Mouse (Mus musculus) liver, embryonic 13.5 days (tissue): ENCODE results near the gene Atpaf1. TPM values are rescaled to one million over a fixed set of nuclear protein-coding genes. Genes with fewer than 3 reads are reported as not detected.

Experiments
- ATAC-seq: fragments of 200-750 bp; cut with Nextera tagmentation; 2 replicates; pipeline ENCODE4 v1.8.0; 2017; ENCODE audit warnings: low read depth, mild to moderate bottlenecking, moderate number of reproducible peaks, moderate library complexity
- DNase-seq: peaks from one replicate; pipeline ENCODE4 v3.0.0; 2022
- H3K27ac ChIP-seq: fragments of 300-500 bp; sonication (generic); 2 replicates; pipeline ENCODE4 v1.5.1; 2015; ENCODE audit warnings: moderate library complexity, mild to moderate bottlenecking, inconsistent platforms
- H3K27me3 ChIP-seq: fragments of 300-500 bp; sonication (generic); 2 replicates; pipeline ENCODE4 v1.6.1; 2015; ENCODE audit warnings: mild to moderate bottlenecking, inconsistent platforms
- H3K36me3 ChIP-seq: fragments of 300-500 bp; sonication (generic); 2 replicates; pipeline ENCODE4 v1.6.1; 2015; ENCODE audit warnings: mild to moderate bottlenecking, inconsistent platforms
- H3K4me1 ChIP-seq: fragments of 300-500 bp; sonication (generic); replicated peaks from 2 replicates; pipeline ENCODE4 v1.6.1; 2015; ENCODE audit warnings: inconsistent platforms
- H3K4me2 ChIP-seq: fragments of 300-500 bp; sonication (generic); 2 replicates; pipeline ENCODE4 v1.6.1; 2015; ENCODE audit warnings: inconsistent platforms, mild to moderate bottlenecking, moderate library complexity
- H3K4me3 ChIP-seq: fragments of 300-500 bp; sonication (generic); replicated peaks from 2 replicates; pipeline ENCODE4 v1.5.1; 2015; ENCODE audit warnings: mild to moderate bottlenecking, inconsistent platforms
- H3K9ac ChIP-seq: fragments of 300-500 bp; sonication (generic); 2 replicates; pipeline ENCODE4 v1.6.1; 2015; ENCODE audit warnings: mild to moderate bottlenecking, inconsistent platforms
- H3K9me3 ChIP-seq: fragments of 300-500 bp; sonication (generic); replicated peaks from 2 replicates; pipeline ENCODE4 v1.6.1; 2016; ENCODE audit warnings: inconsistent platforms
- WGBS: fragments of 180-500 bp; shearing (Covaris S2); methylation state at CpG from one replicate; pipeline ENCODE4 v1.1.7; 2015; ENCODE audit not compliant: insufficient replicate concordance; 5-methylcytosine and 5-hydroxymethylcytosine counted together
- polyA plus RNA-seq: library from polyadenylated mRNA; unstranded; fragments of >200 nt; fragmentation: Nextera tagmentation; extraction: Ambion mirVana; gene quantifications from 2 replicates; pipeline ENCODE4 v1.2.1, GENCODE M21; 2015

Gene Atpaf1
- polyA plus RNA-seq, 1 experiment from 2014 or later: 19.5 TPM

DNA sequence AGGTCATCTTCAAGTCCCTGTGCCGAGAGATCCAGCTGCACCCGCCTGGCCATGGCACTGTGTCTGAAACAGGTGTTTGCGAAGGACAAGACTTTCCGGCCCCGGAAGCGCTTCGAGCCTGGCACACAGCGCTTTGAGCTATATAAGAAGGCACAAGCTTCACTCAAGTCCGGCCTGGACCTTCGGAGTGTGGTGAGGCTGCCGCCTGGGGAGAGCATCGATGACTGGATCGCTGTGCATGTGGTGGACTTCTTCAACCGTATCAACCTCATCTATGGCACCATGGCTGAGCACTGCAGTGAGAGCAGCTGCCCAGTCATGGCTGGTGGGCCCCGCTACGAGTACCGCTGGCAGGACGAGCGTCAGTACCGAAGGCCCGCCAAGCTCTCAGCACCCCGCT is 46.6 kb downstream of the Atpaf1 start:
- 91% methylated on average over 22 of the region's 22 CpGs for WGBS

DNA sequence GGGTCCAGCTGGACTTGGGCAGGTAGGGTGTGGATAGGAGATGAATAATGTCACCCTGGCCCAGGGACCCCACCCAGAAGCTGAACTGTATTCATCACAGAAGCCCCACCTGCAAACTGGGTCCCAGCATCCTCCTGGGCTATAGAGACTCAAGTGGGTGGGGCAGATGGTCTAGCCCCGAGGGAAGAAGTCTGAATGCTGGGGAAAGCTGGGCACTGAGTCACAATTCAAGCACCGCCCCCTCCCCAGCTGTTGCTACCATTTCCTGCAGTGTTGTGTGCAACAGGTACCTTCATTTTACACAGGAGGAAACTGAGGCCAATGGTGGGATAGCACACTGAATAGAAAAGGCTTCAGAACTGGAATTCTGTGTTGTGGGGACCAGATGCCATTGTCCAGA is 47.4 kb downstream of the Atpaf1 start:
- ATAC-seq (no peak), DNase-seq (no peak)
- H3K9me3 ChIP-seq: no peaks in the 10 kb centered on the region
- no peak overlapping the region for H3K4me2 ChIP-seq
- H3K36me3 ChIP-seq: peaks cover 47% of the 10 kb centered on the region
- no peak overlapping the region for H3K27ac ChIP-seq
- H3K27me3 ChIP-seq: no peaks in the 10 kb centered on the region
- no peak overlapping the region for H3K9ac ChIP-seq
- no peak overlapping the region for H3K4me3 ChIP-seq
- 42% methylated on average over 2 of the region's 2 CpGs for WGBS
- H3K4me1 ChIP-seq: peaks cover 57% of the 10 kb centered on the region

More for the DNA sequence above, 46.6 kb downstream of the Atpaf1 start:
- H3K4me2 ChIP-seq: no peak overlapping the region
- no peak overlapping the region for H3K9ac ChIP-seq
- H3K27ac ChIP-seq: 0 out of 2 replicates have a peak overlapping the region, but pooled peaks have one; percentile 15
- no peaks in the 10 kb centered on the region for H3K9me3 ChIP-seq
- DNase-seq (no peak), ATAC-seq (no peak)
- peaks cover 54% of the 10 kb centered on the region for H3K4me1 ChIP-seq
- no peak overlapping the region for H3K4me3 ChIP-seq
- peaks cover 47% of the 10 kb centered on the region for H3K36me3 ChIP-seq
- H3K27me3 ChIP-seq: no peaks in the 10 kb centered on the region

DNA sequence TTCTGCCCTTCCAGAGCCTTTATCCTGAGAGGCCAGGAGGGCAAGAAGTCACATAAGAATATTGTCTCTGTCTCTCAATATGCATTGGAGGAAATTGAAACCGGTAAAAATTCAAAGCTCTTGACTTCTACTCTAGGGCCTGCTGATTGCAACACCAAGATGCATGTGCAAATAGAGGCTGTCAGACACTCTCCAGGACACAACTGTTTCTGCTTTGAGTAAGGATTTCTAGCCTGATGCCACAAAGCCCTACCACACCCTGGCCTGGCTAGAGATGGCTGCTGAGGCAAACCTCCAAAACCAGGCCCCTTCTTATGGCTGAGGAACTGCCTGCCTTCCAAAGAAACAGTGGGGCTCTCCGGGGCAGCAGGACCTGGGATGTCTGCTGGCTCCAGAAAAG is 51.0 kb downstream of the Atpaf1 start:
- Histone ChIP-seq H3K4me3 (no peak overlapping the region), H3K4me1 (peaks cover 57% of the 10 kb centered on the region)
- DNase-seq: no peak

DNA sequence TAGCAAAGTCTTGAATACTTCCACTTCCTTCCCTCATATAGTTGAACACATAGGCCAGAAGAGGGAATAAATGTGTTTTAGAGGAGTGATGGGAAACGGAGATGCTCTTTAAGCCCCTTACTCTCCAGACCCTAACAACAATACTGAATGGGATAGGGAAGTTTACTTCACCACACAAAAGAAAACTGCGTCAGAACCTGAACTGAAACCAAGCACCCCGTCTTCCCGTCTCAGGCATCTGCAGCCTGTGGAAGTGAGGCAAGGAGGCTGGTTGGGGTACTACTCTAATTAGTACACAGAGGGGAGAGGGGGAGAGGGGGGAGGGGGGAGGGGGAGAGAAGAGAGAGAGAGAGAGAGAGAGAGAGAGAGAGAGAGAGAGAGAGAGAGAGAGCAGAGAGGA is 53.6 kb downstream of the Atpaf1 start:
- Histone ChIP-seq H3K27ac (peak overlapping the region; percentile 36), H3K9ac (peak overlapping the region; percentile 57), H3K9me3 (no peaks in the 10 kb centered on the region), H3K4me2 (peak overlapping the region; percentile 74), H3K36me3 (peaks cover 47% of the 10 kb centered on the region), H3K4me1 (peaks cover 67% of the 10 kb centered on the region), H3K27me3 (no peaks in the 10 kb centered on the region), H3K4me3 (peak overlapping the region; percentile 80)
- DNase-seq (no peak), ATAC-seq (no peak)
- WGBS: 33% methylated on average over 4 of the region's 4 CpGs

More for the DNA sequence above, 51.0 kb downstream of the Atpaf1 start:
- H3K4me2 ChIP-seq: no peak overlapping the region
- H3K27ac ChIP-seq: 0 out of 2 replicates have a peak overlapping the region, but pooled peaks have one; percentile 21
- H3K9me3 ChIP-seq: no peaks in the 10 kb centered on the region
- H3K27me3 ChIP-seq: no peaks in the 10 kb centered on the region
- H3K36me3 ChIP-seq: peaks cover 47% of the 10 kb centered on the region
- no peak for ATAC-seq
- WGBS: 75% methylated on average over 2 of the region's 2 CpGs
- H3K9ac ChIP-seq: no peak overlapping the region

DNA sequence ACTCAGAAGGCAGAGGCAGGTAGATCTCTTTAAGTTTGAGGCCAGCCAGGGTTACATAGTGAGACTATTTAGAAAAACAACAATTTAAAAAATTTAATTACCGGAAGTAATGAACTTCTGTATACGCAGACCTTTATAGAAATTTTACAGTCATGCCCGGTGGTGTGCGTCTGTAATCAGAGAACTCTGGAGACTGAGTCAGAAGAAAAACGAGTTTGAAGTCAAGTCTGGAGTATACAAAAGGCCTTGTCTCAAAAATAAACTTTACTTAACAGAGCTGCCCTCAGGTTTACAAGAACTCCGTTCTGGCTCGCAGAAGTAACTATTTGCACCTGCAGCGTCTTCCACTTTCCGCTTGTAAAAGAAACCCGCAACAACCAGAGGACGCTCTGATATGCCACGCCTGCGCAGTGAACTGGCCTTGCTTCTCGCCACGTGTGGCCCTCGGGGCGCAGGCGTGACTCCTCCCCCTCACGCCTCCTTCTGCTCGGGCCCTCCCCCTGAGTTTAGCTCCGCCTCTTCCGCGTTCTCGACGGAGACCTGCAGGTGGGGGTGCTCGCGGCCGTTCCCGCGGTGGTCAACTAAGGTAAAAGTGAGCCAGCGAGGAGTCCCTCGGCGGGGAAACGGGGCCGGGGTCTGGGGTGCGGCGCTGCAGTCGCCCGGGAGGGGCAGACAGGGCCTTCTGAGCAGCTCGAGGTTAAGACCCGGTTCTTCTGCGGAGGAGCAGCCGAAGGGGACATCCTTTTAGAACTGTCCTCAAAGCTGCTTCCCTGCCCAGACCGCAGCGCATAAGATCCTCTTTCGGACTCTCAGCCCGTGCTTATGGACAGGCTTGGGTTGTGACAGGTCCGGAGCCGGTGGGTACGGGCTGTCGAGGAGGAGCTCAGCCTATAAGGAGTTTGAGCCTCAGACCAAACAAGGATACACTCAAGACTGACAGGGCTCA is 54.4 kb downstream of the Atpaf1 start, which contains the start of gene Mknk1:
TSS of gene Mknk1 (plus strand) at position 503 of the 946 bp plus-strand sequence.
- no peaks in the 10 kb centered on the region for H3K27me3 ChIP-seq
- ATAC-seq (peak; percentile 94), DNase-seq (peak; percentile 94)
- H3K4me1 ChIP-seq: peaks cover 75% of the 10 kb centered on the region
- peak within 1 kb of the TSS; percentile 82 for H3K27ac ChIP-seq
- peak within 1 kb of the TSS; percentile 89 for H3K9ac ChIP-seq
- H3K4me3 ChIP-seq: peak within 1 kb of the TSS; percentile 80
- H3K36me3 ChIP-seq: peaks cover 47% of the 10 kb centered on the region
- H3K9me3 ChIP-seq: no peaks in the 10 kb centered on the region
- WGBS: 1% methylated on average over 51 of the region's 51 CpGs
- peak within 1 kb of the TSS; percentile 74 for H3K4me2 ChIP-seq

DNA sequence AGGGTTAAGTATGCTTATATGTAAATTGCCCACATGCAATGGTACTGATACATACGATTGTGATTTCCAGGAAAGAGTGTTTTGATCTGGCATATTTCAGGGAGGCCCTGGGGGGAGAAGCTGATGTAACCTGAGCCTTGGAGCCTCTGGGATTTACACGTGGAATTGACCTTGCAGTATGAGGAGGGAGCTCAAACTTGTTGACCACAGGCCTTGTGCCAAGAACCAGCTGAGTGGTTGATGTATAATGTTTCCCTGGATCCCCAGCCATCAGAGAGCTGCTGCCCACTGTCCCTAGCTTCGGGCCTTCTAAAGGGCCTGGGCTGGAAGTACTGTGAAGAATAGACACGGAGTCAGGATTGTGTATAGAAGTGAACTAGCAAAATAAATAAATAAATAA is 55.3 kb downstream of the Atpaf1 start:
- no peak for DNase-seq
- WGBS: 51% methylated on average over 4 of the region's 4 CpGs

DNA sequence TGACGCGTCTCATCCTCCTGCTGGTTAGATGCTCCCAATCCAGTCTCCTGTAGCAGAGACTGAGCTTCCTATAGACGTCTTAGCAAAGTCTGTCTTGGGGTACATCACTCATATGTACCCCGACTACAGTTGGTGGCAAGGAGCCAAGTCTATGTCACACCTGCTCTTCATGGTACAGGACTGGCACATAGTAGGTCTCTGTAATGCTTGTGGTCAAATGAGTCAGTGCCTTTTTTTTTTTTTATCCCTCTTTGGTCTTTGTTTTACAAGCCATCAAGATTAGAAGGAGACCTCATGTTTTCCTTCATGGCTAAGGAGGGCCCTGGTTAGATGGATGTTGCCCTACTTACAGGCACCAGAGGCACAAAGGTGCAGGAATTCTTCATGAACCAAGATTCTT is 56.2 kb downstream of the Atpaf1 start:
- DNase-seq: no peak
- WGBS: 85% methylated on average over 4 of the region's 4 CpGs
- H3K9me3 ChIP-seq: no peaks in the 10 kb centered on the region
- ATAC-seq: no peak
- H3K4me1 ChIP-seq: peaks cover 92% of the 10 kb centered on the region
- H3K27ac ChIP-seq: no peak overlapping the region; the same call in 1 of the 2 replicates
- no peaks in the 10 kb centered on the region for H3K27me3 ChIP-seq
- 0 out of 2 replicates have a peak overlapping the region, but pooled peaks have one; percentile 2 for H3K9ac ChIP-seq
- peak overlapping the region; percentile 74 for H3K4me2 ChIP-seq
- H3K4me3 ChIP-seq: peak overlapping the region; percentile 80
- H3K36me3 ChIP-seq: peaks cover 44% of the 10 kb centered on the region

More for the DNA sequence above, 55.3 kb downstream of the Atpaf1 start:
- Histone ChIP-seq H3K9ac (peak overlapping the region; percentile 89), H3K9me3 (no peaks in the 10 kb centered on the region), H3K36me3 (peaks cover 45% of the 10 kb centered on the region), H3K27me3 (no peaks in the 10 kb centered on the region), H3K4me2 (peak overlapping the region; percentile 74), H3K27ac (peak overlapping the region; percentile 82; the same call in 1 of the 2 replicates), H3K4me1 (peaks cover 85% of the 10 kb centered on the region), H3K4me3 (peak overlapping the region; percentile 80)
- no peak for ATAC-seq

DNA sequence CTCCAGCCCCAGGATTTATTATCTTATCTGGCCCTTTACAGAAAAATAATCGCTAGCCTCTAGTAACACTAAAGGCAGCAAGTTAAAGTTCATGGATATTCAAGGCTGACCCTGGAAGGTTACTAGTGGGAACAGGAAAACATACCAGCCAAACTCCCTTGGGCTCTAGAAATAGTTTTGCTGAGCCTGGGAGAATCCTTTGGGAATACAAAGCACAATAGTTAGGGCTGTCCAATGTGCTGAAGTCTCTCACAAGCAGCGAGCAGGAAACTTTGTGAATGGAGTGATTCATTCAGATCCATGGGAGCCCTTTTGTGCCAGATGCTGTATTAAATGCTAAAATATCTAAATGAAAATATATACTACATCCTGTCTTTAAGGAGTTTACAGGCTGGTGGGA is 62.0 kb downstream of the Atpaf1 start:
- H3K4me1 ChIP-seq: peaks cover 98% of the 10 kb centered on the region
- no peak overlapping the region for H3K4me3 ChIP-seq
- no peak for ATAC-seq
- H3K36me3 ChIP-seq: peaks cover 61% of the 10 kb centered on the region
- DNase-seq: no peak
- peak overlapping the region; percentile 97 for H3K27ac ChIP-seq
- WGBS: 63% methylated on average over 2 of the region's 2 CpGs
- H3K4me2 ChIP-seq: no peak overlapping the region
- H3K9ac ChIP-seq: peak overlapping the region; percentile 33; the same call in 1 of the 2 replicates
- no peaks in the 10 kb centered on the region for H3K27me3 ChIP-seq
- no peaks in the 10 kb centered on the region for H3K9me3 ChIP-seq

DNA sequence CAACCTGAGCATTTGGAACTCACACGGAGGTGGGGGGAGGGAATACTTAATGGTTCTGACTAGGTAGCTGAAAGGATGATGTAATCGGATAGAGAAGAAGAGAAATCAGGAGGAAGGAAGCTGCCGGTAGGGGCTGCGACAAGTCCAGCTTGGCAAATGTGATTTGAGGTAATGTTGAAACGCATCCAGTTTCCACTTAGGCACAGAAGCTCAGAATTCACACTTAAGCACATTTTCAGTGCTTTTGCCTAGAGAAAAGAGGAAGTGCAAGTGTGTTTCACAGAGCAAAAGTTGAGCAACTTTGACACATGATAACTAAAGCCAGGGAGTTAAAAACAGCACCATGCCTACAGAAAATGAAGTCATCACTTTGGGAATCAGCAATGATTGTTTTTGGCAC is 62.8 kb downstream of the Atpaf1 start:
- H3K4me3 ChIP-seq: no peak overlapping the region
- H3K9ac ChIP-seq: peak overlapping the region; percentile 73
- no peaks in the 10 kb centered on the region for H3K9me3 ChIP-seq
- DNase-seq (peak; percentile 17), ATAC-seq (no peak)
- 21% methylated on average over 5 of the region's 5 CpGs for WGBS
- H3K27me3 ChIP-seq: no peaks in the 10 kb centered on the region
- H3K27ac ChIP-seq: peak overlapping the region; percentile 97
- peaks cover 61% of the 10 kb centered on the region for H3K36me3 ChIP-seq
- H3K4me1 ChIP-seq: peaks cover 99% of the 10 kb centered on the region
- peak overlapping the region; percentile 68 for H3K4me2 ChIP-seq

DNA sequence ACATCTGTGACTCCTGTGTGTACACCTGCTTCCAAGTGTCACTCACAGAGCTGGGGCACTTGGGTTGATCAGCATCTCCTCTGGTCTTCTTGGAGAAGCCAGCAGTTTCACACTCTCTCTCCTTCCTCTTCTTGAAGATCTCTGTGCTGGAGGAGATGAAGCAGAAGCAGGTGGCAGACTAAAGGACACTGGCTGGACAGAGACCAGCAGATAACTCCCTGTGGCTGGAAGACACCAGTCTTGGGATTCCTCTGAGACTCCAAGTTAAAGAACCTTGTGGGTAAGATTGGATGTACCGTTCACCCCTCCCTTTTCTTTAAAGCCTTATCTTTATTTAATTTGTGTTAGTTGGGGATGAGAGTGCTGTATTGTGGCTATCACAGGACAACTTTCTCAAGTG is 63.5 kb downstream of the Atpaf1 start:
- Histone ChIP-seq H3K4me1 (peaks cover 94% of the 10 kb centered on the region), H3K36me3 (peaks cover 62% of the 10 kb centered on the region), H3K27me3 (no peaks in the 10 kb centered on the region), H3K4me3 (0 out of 2 replicates have a peak overlapping the region, but pooled peaks have one; percentile 10), H3K4me2 (peak overlapping the region; percentile 68), H3K27ac (peak overlapping the region; percentile 97), H3K9ac (peak overlapping the region; percentile 73), H3K9me3 (no peaks in the 10 kb centered on the region)
- ATAC-seq (0 out of 2 replicates have a peak, but pooled peaks have one; percentile 6), DNase-seq (peak; percentile 18)
- 10% methylated on average over 1 of the region's 1 CpGs for WGBS

DNA sequence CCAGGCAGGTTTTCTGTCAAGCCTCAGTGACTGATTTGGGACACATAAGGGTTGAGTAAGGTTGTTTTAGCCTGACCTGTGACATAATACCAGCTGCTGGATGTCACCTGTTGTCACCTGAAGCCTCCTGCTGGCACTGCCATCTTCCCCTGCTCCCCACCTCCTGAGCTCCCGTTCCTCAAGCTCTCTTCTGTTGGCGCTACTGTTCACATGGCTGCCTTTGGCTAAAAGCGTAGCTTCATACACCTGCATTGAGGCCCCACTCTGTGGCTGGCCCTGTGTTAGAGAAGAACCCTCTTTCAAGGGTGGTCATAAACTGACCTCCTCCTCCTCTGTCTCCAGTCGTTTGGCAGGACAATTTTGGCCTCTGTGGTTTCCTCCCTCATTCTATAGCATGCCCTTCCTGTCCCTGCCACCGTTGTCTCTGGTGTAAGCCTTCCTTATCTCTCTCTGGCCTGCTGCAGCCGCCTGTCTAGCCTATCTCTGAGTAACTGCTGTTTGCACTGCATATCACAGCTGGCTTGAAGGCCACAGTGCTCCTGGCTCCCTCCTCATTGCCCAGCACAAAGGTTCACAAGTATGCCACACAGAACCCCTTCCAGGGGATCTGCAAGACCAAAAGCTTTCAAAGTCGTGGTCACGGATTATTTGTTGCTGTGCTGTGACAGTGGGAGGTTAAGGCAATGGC is 64.5 kb downstream of the Atpaf1 start:
- Histone ChIP-seq H3K9me3 (no peaks in the 10 kb centered on the region), H3K4me1 (peaks cover 89% of the 10 kb centered on the region), H3K27me3 (no peaks in the 10 kb centered on the region), H3K9ac (peak overlapping the region; percentile 73), H3K4me3 (peak overlapping the region; percentile 33), H3K36me3 (peaks cover 60% of the 10 kb centered on the region), H3K27ac (peak overlapping the region; percentile 97), H3K4me2 (peak overlapping the region; percentile 68)
- 7% methylated on average over 8 of the region's 8 CpGs for WGBS
- DNase-seq (peak; percentile 86), ATAC-seq (peak; percentile 99)
